Mouse (Mus musculus): ENCODE measurements around the gene a.
"Not testable (repeated sequence)": the region's sequence is repeated elsewhere in the genome, so short reads cannot be mapped to it uniquely, and the experiment has no call there.

a gene

DNA sequence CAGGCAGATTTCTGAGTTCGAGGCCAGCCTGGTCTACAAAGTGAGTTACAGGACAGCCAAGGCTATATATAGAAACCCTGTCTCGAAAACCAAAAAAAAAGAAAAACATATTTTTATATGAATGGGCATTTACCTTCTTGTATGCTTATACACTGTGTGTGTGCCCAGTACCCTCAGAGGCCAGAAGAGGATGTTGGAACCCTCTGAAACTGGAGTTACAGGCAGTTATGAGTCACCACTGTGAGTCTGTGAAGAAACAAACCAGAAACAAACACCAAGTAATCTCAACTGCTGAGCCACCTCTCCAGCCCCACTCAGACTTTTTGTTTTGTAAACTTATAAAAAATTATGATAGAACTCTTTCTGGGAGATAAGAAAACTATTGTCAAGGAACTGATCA, 255.6 kb downstream of the a start:
- Histone ChIP-seq H3K4me1 (replicated peaks; ENCODE audit: low read depth, low read length) (peaks cover 19% of the 10 kb centered on the region), H3K9me3 (ENCODE audit: low read length) (no peaks in the 10 kb centered on the region), H3K4me3 (replicated peaks; ENCODE audit: low read length) (no peak overlapping the region), H3K27me3 (ENCODE audit: insufficient read depth, low read length) (no peaks in the 10 kb centered on the region), H3K36me3 (ENCODE audit: insufficient read depth, low read length) (no peaks in the 10 kb centered on the region)
- TF ChIP-seq CTCF (conservative IDR thresholded peaks at IDR 0.05; ENCODE audit: low read length) = no peak
- TF ChIP-seq POU5F1 (IDR thresholded peaks at IDR 0.05; ENCODE audit: borderline replicate concordance, low read length) = no peak
- TF ChIP-seq NANOG (IDR thresholded peaks at IDR 0.05; ENCODE audit: borderline replicate concordance, low read length) = no peak

DNA sequence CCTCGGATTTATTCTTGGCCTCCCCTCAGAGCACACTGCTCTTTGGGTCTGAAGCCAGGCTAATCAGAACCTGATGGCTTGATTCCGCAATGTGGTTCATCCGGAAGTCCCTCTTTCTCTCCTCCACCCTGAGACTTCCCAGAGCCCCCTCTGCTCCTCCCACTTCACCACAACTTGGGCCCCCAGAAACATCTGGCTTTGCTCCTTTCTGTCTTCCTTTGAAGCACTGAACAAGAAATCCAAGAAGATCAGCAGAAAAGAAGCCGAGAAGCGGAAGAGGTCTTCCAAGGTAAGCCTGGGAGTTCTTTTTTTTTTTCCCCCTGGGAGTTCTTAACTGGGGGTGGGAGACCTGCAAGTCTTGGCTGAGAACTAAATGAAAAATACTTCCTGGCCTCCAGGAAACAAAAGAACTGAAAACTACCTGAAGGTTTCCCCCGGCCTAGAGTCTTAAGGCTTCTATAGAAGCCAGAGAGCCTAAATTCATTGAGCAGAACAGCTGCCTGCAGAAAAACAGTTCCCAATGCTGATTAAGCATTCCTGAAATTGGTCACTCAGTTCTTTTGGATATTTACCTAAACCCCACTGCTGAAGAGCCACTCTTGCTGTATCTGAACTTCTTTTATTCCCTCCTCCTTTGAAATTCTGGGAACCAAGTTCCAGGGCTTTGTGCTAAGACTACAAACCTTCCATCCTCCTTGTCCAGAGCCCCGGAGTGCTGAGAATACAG, 256.4 kb downstream of the a start:
- H3K9me3 ChIP-seq (ENCODE audit: low read length) = no peaks in the 10 kb centered on the region
- TF ChIP-seq NANOG (IDR thresholded peaks at IDR 0.05; ENCODE audit: borderline replicate concordance, low read length) (no peak), POU5F1 (IDR thresholded peaks at IDR 0.05; ENCODE audit: borderline replicate concordance, low read length) (no peak), CTCF (conservative IDR thresholded peaks at IDR 0.05; ENCODE audit: low read length) (no peak)

DNA sequence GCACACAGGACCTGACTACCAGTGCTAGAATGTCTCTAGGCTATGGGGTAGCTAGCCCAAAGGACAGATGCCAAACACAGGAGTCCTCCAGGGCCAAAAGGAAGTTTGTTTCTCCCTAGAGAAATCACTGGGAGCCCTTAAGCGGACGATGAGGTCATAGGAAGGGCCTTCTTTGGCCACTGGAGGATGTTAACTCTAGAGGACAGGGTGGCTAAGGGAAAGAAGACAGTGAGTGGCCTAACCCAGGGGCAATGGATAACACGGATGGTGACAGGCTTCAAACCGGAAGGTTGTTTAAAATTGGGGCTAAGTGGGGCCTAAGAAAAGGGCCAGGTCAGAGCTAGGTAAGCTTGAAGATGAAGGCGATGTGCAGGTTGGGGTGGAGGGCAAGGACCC, 258.9 kb downstream of the a start:
- Histone ChIP-seq H3K27me3 (ENCODE audit: insufficient read depth, low read length) (no peaks in the 10 kb centered on the region), H3K4me3 (replicated peaks; ENCODE audit: low read length) (peak overlapping the region; percentile 80), H3K9me3 (ENCODE audit: low read length) (no peaks in the 10 kb centered on the region), H3K4me1 (replicated peaks; ENCODE audit: low read depth, low read length) (peaks cover 37% of the 10 kb centered on the region), H3K36me3 (ENCODE audit: insufficient read depth, low read length) (no peaks in the 10 kb centered on the region)
- TF ChIP-seq CTCF (conservative IDR thresholded peaks at IDR 0.05; ENCODE audit: low read length) = no peak
- TF ChIP-seq NANOG (IDR thresholded peaks at IDR 0.05; ENCODE audit: borderline replicate concordance, low read length) = no peak
- TF ChIP-seq POU5F1 (IDR thresholded peaks at IDR 0.05; ENCODE audit: borderline replicate concordance, low read length) = no peak

More for the DNA sequence above, 256.4 kb downstream of the a start:
- Histone ChIP-seq H3K4me1 (replicated peaks; ENCODE audit: low read depth, low read length) (peaks cover 26% of the 10 kb centered on the region), H3K4me3 (replicated peaks; ENCODE audit: low read length) (no peak overlapping the region), H3K27me3 (ENCODE audit: insufficient read depth, low read length) (no peaks in the 10 kb centered on the region), H3K36me3 (ENCODE audit: insufficient read depth, low read length) (no peaks in the 10 kb centered on the region)

DNA sequence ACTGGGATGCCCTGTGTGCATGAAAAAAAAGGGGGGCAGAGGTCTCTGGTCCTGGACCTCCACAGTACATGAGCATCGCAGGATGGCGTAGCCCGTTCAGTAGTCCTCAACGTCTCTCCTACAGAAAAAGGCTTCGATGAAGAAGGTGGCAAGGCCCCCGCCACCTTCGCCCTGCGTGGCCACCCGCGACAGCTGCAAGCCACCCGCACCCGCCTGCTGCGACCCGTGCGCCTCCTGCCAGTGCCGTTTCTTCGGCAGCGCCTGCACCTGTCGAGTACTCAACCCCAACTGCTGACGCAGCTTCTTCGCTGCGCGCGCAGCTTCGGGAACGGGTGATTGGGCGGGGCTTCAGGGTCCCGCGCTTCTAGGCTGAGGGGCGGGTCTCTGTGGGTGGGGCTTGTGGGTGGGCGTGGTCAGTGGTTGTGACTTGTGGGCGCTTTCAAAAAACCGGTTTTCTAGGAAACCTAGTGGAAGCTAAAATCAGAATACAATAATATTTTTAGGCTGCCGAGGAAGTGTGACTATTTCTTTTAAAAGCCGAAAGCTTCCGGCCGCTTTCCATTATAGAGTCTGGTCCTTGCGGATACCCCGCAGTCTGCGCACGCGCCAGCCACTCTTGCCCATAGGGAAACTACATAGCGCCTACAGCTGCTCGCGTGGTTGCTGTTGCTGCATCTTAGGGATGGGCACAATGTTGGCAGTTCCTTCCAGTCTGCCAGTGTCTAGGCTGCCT, 259.5 kb downstream of the a start:
- H3K36me3 ChIP-seq (ENCODE audit: insufficient read depth, low read length) = no peaks in the 10 kb centered on the region
- H3K4me3 ChIP-seq (replicated peaks; ENCODE audit: low read length) = peak overlapping the region; percentile 80
- H3K4me1 ChIP-seq (replicated peaks; ENCODE audit: low read depth, low read length) = peaks cover 32% of the 10 kb centered on the region
- no peak for TF ChIP-seq POU5F1 (IDR thresholded peaks at IDR 0.05; ENCODE audit: borderline replicate concordance, low read length)
- no peak for TF ChIP-seq CTCF (conservative IDR thresholded peaks at IDR 0.05; ENCODE audit: low read length)
- TF ChIP-seq NANOG (IDR thresholded peaks at IDR 0.05; ENCODE audit: borderline replicate concordance, low read length) = no peak
- H3K9me3 ChIP-seq (ENCODE audit: low read length) = no peaks in the 10 kb centered on the region
- H3K27me3 ChIP-seq (ENCODE audit: insufficient read depth, low read length) = no peaks in the 10 kb centered on the region

DNA sequence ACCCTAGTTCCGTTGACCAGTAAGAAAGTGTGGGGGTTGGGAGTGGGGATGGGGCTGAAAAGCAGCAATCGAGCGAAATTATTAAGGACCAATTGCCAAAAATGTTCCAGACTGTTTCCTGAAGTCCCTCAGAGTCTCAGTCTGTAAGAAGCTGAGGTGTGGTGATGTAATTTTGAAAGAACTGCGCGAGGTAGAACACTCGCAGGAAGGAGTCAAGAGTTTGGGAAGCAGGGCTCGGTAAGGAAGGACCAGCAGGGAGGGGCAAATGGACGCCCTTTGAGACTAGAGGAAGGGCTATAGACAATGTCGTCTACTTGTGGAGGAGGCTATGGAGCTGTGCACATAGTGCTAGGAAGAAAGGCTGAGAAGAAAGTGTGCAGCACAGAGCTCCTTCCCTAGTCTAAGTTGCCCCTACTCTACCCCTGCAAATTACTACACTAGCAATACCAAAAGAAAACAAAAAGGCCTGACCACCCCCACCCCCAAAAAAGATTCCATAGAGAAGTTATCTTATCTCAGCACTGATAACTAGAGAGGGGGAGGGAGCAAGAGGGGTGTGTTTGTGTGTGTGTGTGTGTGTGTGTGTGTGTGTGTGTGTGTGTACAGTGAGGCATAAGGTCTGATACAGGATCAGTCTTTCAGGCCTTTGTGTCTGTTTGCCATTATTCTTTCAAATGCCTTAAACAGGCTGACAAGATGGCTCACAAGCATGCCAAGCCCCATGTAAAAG, 260.6 kb downstream of the a start:
- no peaks in the 10 kb centered on the region for H3K36me3 ChIP-seq (ENCODE audit: insufficient read depth, low read length)
- H3K4me1 ChIP-seq (replicated peaks; ENCODE audit: low read depth, low read length) = peaks cover 31% of the 10 kb centered on the region
- H3K9me3 ChIP-seq (ENCODE audit: low read length) = no peaks in the 10 kb centered on the region
- peak overlapping the region; percentile 80 for H3K4me3 ChIP-seq (replicated peaks; ENCODE audit: low read length)
- TF ChIP-seq POU5F1 (IDR thresholded peaks at IDR 0.05; ENCODE audit: borderline replicate concordance, low read length) (no peak), CTCF (conservative IDR thresholded peaks at IDR 0.05; ENCODE audit: low read length) (no peak), NANOG (IDR thresholded peaks at IDR 0.05; ENCODE audit: borderline replicate concordance, low read length) (no peak)
- no peaks in the 10 kb centered on the region for H3K27me3 ChIP-seq (ENCODE audit: insufficient read depth, low read length)

DNA sequence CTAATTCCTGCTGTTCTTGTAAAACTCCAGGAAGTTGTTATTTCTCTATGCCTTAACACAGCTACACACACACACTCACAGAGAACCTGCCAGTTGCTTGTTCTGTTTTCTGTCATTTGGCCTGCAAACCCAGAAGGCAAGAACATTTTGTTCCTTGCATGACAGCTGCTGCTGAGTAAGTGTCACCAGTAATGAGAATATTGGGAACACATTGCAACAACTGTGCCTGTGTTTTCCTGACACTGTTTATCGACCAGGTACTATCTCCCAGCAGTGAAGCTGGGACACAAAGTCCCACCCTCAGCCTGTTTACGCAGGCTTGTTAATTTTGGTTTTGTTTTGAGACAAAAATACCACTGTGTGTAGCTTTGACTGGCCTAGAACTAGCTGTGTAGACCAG, 261.5 kb downstream of the a start:
- no peaks in the 10 kb centered on the region for H3K27me3 ChIP-seq (ENCODE audit: insufficient read depth, low read length)
- no peak for TF ChIP-seq POU5F1 (IDR thresholded peaks at IDR 0.05; ENCODE audit: borderline replicate concordance, low read length)
- no peak for TF ChIP-seq NANOG (IDR thresholded peaks at IDR 0.05; ENCODE audit: borderline replicate concordance, low read length)
- no peak for TF ChIP-seq CTCF (conservative IDR thresholded peaks at IDR 0.05; ENCODE audit: low read length)
- H3K4me3 ChIP-seq (replicated peaks; ENCODE audit: low read length) = no peak overlapping the region
- peaks cover 29% of the 10 kb centered on the region for H3K4me1 ChIP-seq (replicated peaks; ENCODE audit: low read depth, low read length)
- no peaks in the 10 kb centered on the region for H3K9me3 ChIP-seq (ENCODE audit: low read length)
- no peaks in the 10 kb centered on the region for H3K36me3 ChIP-seq (ENCODE audit: insufficient read depth, low read length)

DNA sequence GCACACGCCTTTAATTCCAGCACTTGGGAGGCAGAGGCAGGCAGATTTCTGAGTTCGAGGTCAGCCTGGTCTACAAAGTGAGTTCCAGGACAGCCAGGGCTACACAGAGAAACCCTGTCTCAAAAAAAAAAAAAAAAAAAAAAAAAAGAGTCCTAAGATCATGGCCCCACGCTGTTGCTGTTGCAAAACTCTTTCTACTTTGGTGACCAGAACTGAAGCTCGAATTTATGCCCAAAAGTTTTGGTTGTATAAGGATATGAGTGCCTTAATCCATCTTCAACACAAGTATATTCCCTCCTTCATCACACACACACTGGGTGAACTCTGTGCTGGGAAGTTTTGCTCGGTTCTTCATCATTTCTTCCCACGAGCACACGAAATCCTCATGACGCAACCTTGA, 262.3 kb downstream of the a start:
- H3K36me3 ChIP-seq (ENCODE audit: insufficient read depth, low read length); H3K27me3 ChIP-seq (ENCODE audit: insufficient read depth, low read length); H3K9me3 ChIP-seq (ENCODE audit: low read length); H3K4me3 ChIP-seq (replicated peaks; ENCODE audit: low read length): not testable (repeated sequence)
- H3K4me1 ChIP-seq (replicated peaks; ENCODE audit: low read depth, low read length) = peaks cover 29% of the 10 kb centered on the region

DNA sequence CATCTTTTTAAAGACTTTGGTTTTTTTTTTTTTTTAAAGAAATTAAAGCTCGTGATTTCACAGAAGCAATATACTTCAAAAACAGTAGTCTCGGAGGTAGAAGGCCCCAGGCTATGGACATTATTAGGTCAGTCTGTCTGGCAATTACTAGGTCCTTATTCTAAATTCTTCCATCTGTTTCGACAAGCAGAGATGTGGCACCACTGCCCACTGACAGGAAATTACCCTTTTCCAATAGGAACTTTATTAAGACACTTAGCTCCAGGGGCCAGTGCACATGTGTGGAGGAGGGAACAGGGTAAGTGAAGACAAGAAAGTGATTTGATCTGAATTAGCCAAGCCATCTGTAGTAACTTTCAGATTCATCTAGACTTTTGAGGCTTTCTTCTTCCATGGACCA, 263.5 kb downstream of the a start:
- peaks cover 8% of the 10 kb centered on the region for H3K36me3 ChIP-seq (ENCODE audit: insufficient read depth, low read length)
- no peaks in the 10 kb centered on the region for H3K27me3 ChIP-seq (ENCODE audit: insufficient read depth, low read length)
- peaks cover 29% of the 10 kb centered on the region for H3K4me1 ChIP-seq (replicated peaks; ENCODE audit: low read depth, low read length)
- H3K9me3 ChIP-seq (ENCODE audit: low read length) = no peaks in the 10 kb centered on the region
- TF ChIP-seq POU5F1 (IDR thresholded peaks at IDR 0.05; ENCODE audit: borderline replicate concordance, low read length) (no peak), NANOG (IDR thresholded peaks at IDR 0.05; ENCODE audit: borderline replicate concordance, low read length) (no peak), CTCF (conservative IDR thresholded peaks at IDR 0.05; ENCODE audit: low read length) (no peak)
- no peak overlapping the region for H3K4me3 ChIP-seq (replicated peaks; ENCODE audit: low read length)

Data from E14TG2a.4 (cell line).